Mouse (Mus musculus) limb, embryonic 12.5 days (tissue): ENCODE measurements around the gene Pros1. TPM values are rescaled to one million over a fixed set of nuclear protein-coding genes. Genes with fewer than 3 reads are reported as not detected.

Source experiments
- ATAC-seq: fragments of 200-750 bp; cut with Nextera tagmentation; 2 replicates; pipeline ENCODE4 v1.8.0; 2017; ENCODE audit warnings: low read depth, moderate TSS enrichment; ENCODE audit not compliant: insufficient number of reproducible peaks, insufficient read depth, low FRiP score, low TSS enrichment
- H3K27ac ChIP-seq: fragments of 300-500 bp; sonication (generic); 2 replicates; pipeline ENCODE4 v1.5.1; 2016; ENCODE audit warnings: mild to moderate bottlenecking, moderate library complexity
- H3K27me3 ChIP-seq: fragments of 300-500 bp; sonication (generic); 2 replicates; pipeline ENCODE4 v1.6.1; 2016; ENCODE audit warnings: mild to moderate bottlenecking, moderate library complexity
- H3K36me3 ChIP-seq: fragments of 300-500 bp; sonication (generic); 2 replicates; pipeline ENCODE4 v1.6.1; 2016; ENCODE audit warnings: mild to moderate bottlenecking, moderate library complexity
- H3K4me1 ChIP-seq: fragments of 300-500 bp; sonication (generic); replicated peaks from 2 replicates; pipeline ENCODE4 v1.6.1; 2016
- H3K4me2 ChIP-seq: fragments of 300-500 bp; sonication (generic); 2 replicates; pipeline ENCODE4 v1.6.1; 2016; ENCODE audit warnings: mild to moderate bottlenecking, moderate library complexity
- H3K4me3 ChIP-seq: fragments of 300-500 bp; sonication (generic); replicated peaks from 2 replicates; pipeline ENCODE4 v1.5.1; 2016; ENCODE audit warnings: mild to moderate bottlenecking
- H3K9ac ChIP-seq: fragments of 300-500 bp; sonication (generic); replicated peaks from 2 replicates; pipeline ENCODE4 v1.6.1; 2016; ENCODE audit warnings: mild to moderate bottlenecking, moderate library complexity
- H3K9me3 ChIP-seq: fragments of 300-500 bp; sonication (generic); 2 replicates; pipeline ENCODE4 v1.6.1; 2016; ENCODE audit warnings: mild to moderate bottlenecking, moderate library complexity
- WGBS: fragments of 180-500 bp; shearing (Covaris S2); methylation state at CpG from one replicate; pipeline ENCODE4 v1.1.7; 2016; 5-methylcytosine and 5-hydroxymethylcytosine counted together
- microRNA-seq: library from miRNA; unstranded; fragments of <30 nt; microRNA quantifications from one replicate; pipeline ENCODE4, GENCODE M21; 2017
- polyA plus RNA-seq: library from polyadenylated mRNA; unstranded; fragments of >200 nt; fragmentation: Nextera tagmentation; extraction: Ambion mirVana; gene quantifications from 2 replicates; pipeline ENCODE4 v1.2.1, GENCODE M21; 2016

The Pros1 gene
- polyA plus RNA-seq, 1 experiment from 2014 or later = 23.8 TPM

- no peak for ATAC-seq
- H3K27ac ChIP-seq = no peak overlapping the region
- H3K4me2 ChIP-seq = peak overlapping the region; percentile 38
- no peaks in the 10 kb centered on the region; the same call in 1 of the 2 replicates for H3K9me3 ChIP-seq
- 29% methylated on average over 16 of the region's 16 CpGs for WGBS
- H3K4me3 ChIP-seq = no peak overlapping the region
- peaks cover 11% of the 10 kb centered on the region for H3K4me1 ChIP-seq
- peaks cover 3% of the 10 kb centered on the region; the same call in 1 of the 2 replicates for H3K27me3 ChIP-seq
- no peak overlapping the region for H3K9ac ChIP-seq
- no peaks in the 10 kb centered on the region for H3K36me3 ChIP-seq
Measured at GRCm38 (mm10) chr16:62942418-62943410, 88.6 kb downstream of the Pros1 start.

- no peak for ATAC-seq
- H3K9ac ChIP-seq = no peak overlapping the region
- H3K4me1 ChIP-seq = no peaks in the 10 kb centered on the region
- H3K27ac ChIP-seq = no peak overlapping the region
- no peaks in the 10 kb centered on the region for H3K36me3 ChIP-seq
- no peak overlapping the region for H3K4me3 ChIP-seq
- no peak overlapping the region for H3K4me2 ChIP-seq
- 61% methylated on average over 4 of the region's 4 CpGs for WGBS
- peaks cover 12% of the 10 kb centered on the region; the same call in 1 of the 2 replicates for H3K27me3 ChIP-seq
- H3K9me3 ChIP-seq = no peaks in the 10 kb centered on the region
Measured at GRCm38 (mm10) chr16:62958485-62958884, 104.4 kb downstream of the Pros1 start.

- Histone ChIP-seq H3K4me3 (no peak overlapping the region), H3K36me3 (no peaks in the 10 kb centered on the region), H3K9ac (no peak overlapping the region), H3K4me2 (peak overlapping the region; percentile 21; the same call in 1 of the 2 replicates), H3K4me1 (no peaks in the 10 kb centered on the region; the same call in 1 of the 2 replicates), H3K9me3 (no peaks in the 10 kb centered on the region), H3K27ac (no peak overlapping the region), H3K27me3 (peaks cover 14% of the 10 kb centered on the region)
- 9% methylated on average over 6 of the region's 6 CpGs for WGBS
- ATAC-seq = peak; percentile 82
Measured at GRCm38 (mm10) chr16:62964361-62964763, 110.3 kb downstream of the Pros1 start.

- WGBS = 53% methylated on average over 1 of the region's 1 CpGs
- no peak overlapping the region for H3K9ac ChIP-seq
- H3K27me3 ChIP-seq = peaks cover 8% of the 10 kb centered on the region; the same call in 1 of the 2 replicates
- no peaks in the 10 kb centered on the region for H3K9me3 ChIP-seq
- no peak overlapping the region for H3K27ac ChIP-seq
- H3K36me3 ChIP-seq = no peaks in the 10 kb centered on the region
- no peak overlapping the region for H3K4me2 ChIP-seq
- no peaks in the 10 kb centered on the region for H3K4me1 ChIP-seq
- H3K4me3 ChIP-seq = no peak overlapping the region
- ATAC-seq = no peak
Measured at GRCm38 (mm10) chr16:62971673-62972332, 117.7 kb downstream of the Pros1 start.

GRCm38 (mm10) chr16:62974926-62975325 lies 120.8 kb downstream of the Pros1 start:
- 0 out of 2 replicates have a peak, but pooled peaks cover 2% of the 10 kb centered on the region for H3K27me3 ChIP-seq
- 90% methylated on average over 1 of the region's 1 CpGs for WGBS
- no peaks in the 10 kb centered on the region for H3K36me3 ChIP-seq

More at GRCm38 (mm10) chr16:62974926-62975325, 120.8 kb downstream of the Pros1 start:
- Histone ChIP-seq H3K4me1 (no peaks in the 10 kb centered on the region), H3K27ac (no peak overlapping the region), H3K9ac (no peak overlapping the region), H3K4me3 (no peak overlapping the region), H3K9me3 (no peaks in the 10 kb centered on the region), H3K4me2 (no peak overlapping the region)
- no peak for ATAC-seq

Small RNA genes within 50 kb of the gene (microRNA-seq; reads per million reads assigned to microRNA genes)
- not detected for gene Gm25986

Other genes with a start within 250 kb of the Pros1 start
- gene Nsun3, start 67.5 kb upstream of the Pros1 start, polyA plus RNA-seq = 6.8 and 9.4 TPM in 2 replicates
- 0.31 and 0.90 TPM in 2 replicates for gene Stx19, start 39.6 kb upstream of the Pros1 start, polyA plus RNA-seq
- gene Arl13b, start 7.3 kb upstream of the Pros1 start, polyA plus RNA-seq = 22.5 and 25.8 TPM in 2 replicates